Mouse (Mus musculus): Measurements from ENCODE around the gene Bnipl.

DNA sequence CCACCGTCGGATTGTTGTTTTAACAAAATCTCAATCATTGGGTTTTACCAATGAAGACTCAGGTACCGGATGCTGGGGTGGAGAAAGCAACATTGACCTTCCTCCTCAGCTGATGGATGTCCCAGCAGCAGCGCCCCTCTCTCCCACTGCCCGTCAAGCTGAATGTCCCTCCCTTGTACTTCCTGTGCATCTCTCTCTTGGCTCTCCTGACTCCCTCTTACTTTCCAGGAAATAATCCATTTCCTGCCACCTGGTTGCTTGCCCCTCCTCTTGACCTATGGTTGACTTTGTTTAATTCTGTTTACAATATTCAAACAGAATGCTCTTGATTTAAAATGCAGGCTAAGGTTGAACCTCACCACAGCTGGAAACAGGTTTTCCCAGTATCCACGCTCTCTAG lies 39.2 kb upstream of the Bnipl start:
- no peak for TF ChIP-seq CTCF (IDR thresholded peaks at IDR 0.05; ENCODE audit: control insufficient read depth, insufficient read depth, insufficient read length)
- no peak for TF ChIP-seq MAX (IDR thresholded peaks at IDR 0.05)
- TF ChIP-seq USF1 (IDR thresholded peaks at IDR 0.05; ENCODE audit: low read depth), result no peak
